Mouse (Mus musculus) MEL (cell line): Measurements from ENCODE around the gene Rassf1. TPM values are rescaled to one million over a fixed set of nuclear protein-coding genes. Genes with fewer than 3 reads are reported as not detected.

Experiments used
- DNase-seq: peaks from one replicate; pipeline ENCODE4 v3.0.0; 2011; ENCODE audit warnings: low read depth, low spot score
- H3K27ac ChIP-seq: 2 replicates; pipeline ENCODE4 v1.5.1; 2012; ENCODE audit warnings: low read depth, mild to moderate bottlenecking, control low read depth, low read length, moderate library complexity; ENCODE audit not compliant: control insufficient read depth
- H3K27me3 ChIP-seq, 2 experiments: fragments of 150-350 bp in 1 of 2; sonication (generic) in 1 of 2; 2 replicates each; pipeline ENCODE4 v1.6.1; 2012; ENCODE audit warnings: low read length in 2 of 2, mild to moderate bottlenecking in 2 of 2, improper control_type of control experiment in 1 of 2, moderate library complexity in 1 of 2; ENCODE audit not compliant: insufficient read depth in 2 of 2, control insufficient read depth in 1 of 2
- H3K36me3 ChIP-seq, 2 experiments: 2 replicates each; pipeline ENCODE4 v1.6.1; 2012 to 2014; ENCODE audit warnings: low read length in 2 of 2, improper control_type of control experiment in 1 of 2, inconsistent platforms in 1 of 2, mild to moderate bottlenecking in 1 of 2; ENCODE audit not compliant: insufficient read depth in 2 of 2, control insufficient read depth in 1 of 2
- H3K4me1 ChIP-seq, 2 experiments: fragments of 150-350 bp in 1 of 2; sonication (generic) in 1 of 2; 2 replicates each; pipeline ENCODE4 v1.6.1; 2012; ENCODE audit warnings: low read length in 2 of 2, improper control_type of control experiment in 1 of 2, mild to moderate bottlenecking in 1 of 2; ENCODE audit not compliant: insufficient read depth in 2 of 2, control insufficient read depth in 1 of 2
- H3K4me3 ChIP-seq, 2 experiments: fragments of 150-350 bp in 1 of 2; sonication (generic) in 1 of 2; 2 replicates each; pipeline ENCODE4 v1.5.1; 2012; ENCODE audit warnings: low read depth in 2 of 2, low read length in 2 of 2, mild to moderate bottlenecking in 2 of 2, moderate library complexity in 2 of 2, control low read depth in 1 of 2, improper control_type of control experiment in 1 of 2; ENCODE audit not compliant: control insufficient read depth in 1 of 2, insufficient read depth in 1 of 2
- H3K79me2 ChIP-seq: 2 replicates; pipeline ENCODE4 v1.6.1; 2012; ENCODE audit warnings: mild to moderate bottlenecking, low read length, moderate library complexity; ENCODE audit not compliant: control insufficient read depth, poor library complexity, insufficient read depth
- H3K9ac ChIP-seq: 2 replicates; pipeline ENCODE4 v1.6.1; 2012; ENCODE audit warnings: low read depth, mild to moderate bottlenecking, control low read depth, low read length, moderate library complexity; ENCODE audit not compliant: control insufficient read depth, poor library complexity, severe bottlenecking
- H3K9me3 ChIP-seq: fragments of 150-350 bp; sonication (generic); replicated peaks from 2 replicates; pipeline ENCODE4 v1.6.1; 2012; ENCODE audit warnings: mild to moderate bottlenecking, low read length, improper control_type of control experiment, moderate library complexity; ENCODE audit not compliant: insufficient read depth
- CHD1 ChIP-seq: IDR thresholded peaks from 2 replicates; pipeline ENCODE4 v1.6.1; 2012; ENCODE audit warnings: low read depth, mild to moderate bottlenecking, inconsistent platforms, low read length, improper control_type of control experiment
- E2F4 ChIP-seq: IDR thresholded peaks from 2 replicates; pipeline ENCODE4 v1.6.1; 2011; ENCODE audit warnings: low read depth, low read length, improper control_type of control experiment, borderline replicate concordance
- ELF1 ChIP-seq: IDR thresholded peaks from 2 replicates; pipeline ENCODE4 v1.6.1; 2014; ENCODE audit warnings: low read depth, mild to moderate bottlenecking, inconsistent platforms, low read length, improper control_type of control experiment, moderate library complexity
- ETS1 ChIP-seq: IDR thresholded peaks from 2 replicates; pipeline ENCODE4 v1.6.1; 2012; ENCODE audit warnings: low read depth, mild to moderate bottlenecking, inconsistent platforms, low read length, improper control_type of control experiment, moderate library complexity
- GABPA ChIP-seq: IDR thresholded peaks from 2 replicates; pipeline ENCODE4 v1.6.1; 2012; ENCODE audit warnings: low read depth, mild to moderate bottlenecking, inconsistent platforms, low read length, improper control_type of control experiment, moderate library complexity
- GATA1 ChIP-seq: IDR thresholded peaks from 2 replicates; pipeline ENCODE4 v1.6.1; 2011; ENCODE audit warnings: low read depth, low read length, improper control_type of control experiment
- HCFC1 ChIP-seq: IDR thresholded peaks from 2 replicates; pipeline ENCODE4 v1.6.1; 2012; ENCODE audit warnings: low read depth, mild to moderate bottlenecking, inconsistent platforms, low read length, improper control_type of control experiment, moderate library complexity
- KAT2A ChIP-seq: conservative IDR thresholded peaks from 2 replicates; pipeline ENCODE4 v1.6.1; 2012; ENCODE audit warnings: low read depth, low read length, improper control_type of control experiment, inconsistent platforms
- MAFK ChIP-seq: IDR thresholded peaks from 2 replicates; pipeline ENCODE4 v1.6.1; 2011; ENCODE audit warnings: low read depth, mild to moderate bottlenecking, low read length, improper control_type of control experiment, borderline replicate concordance
- MAX ChIP-seq: IDR thresholded peaks from 2 replicates; pipeline ENCODE4 v1.6.1; 2011; ENCODE audit warnings: low read length, improper control_type of control experiment
- MAZ ChIP-seq: IDR thresholded peaks from 2 replicates; pipeline ENCODE4 v1.6.1; 2012; ENCODE audit warnings: low read depth, mild to moderate bottlenecking, inconsistent platforms, low read length, improper control_type of control experiment
- MYB ChIP-seq: IDR thresholded peaks from 2 replicates; pipeline ENCODE4 v1.6.1; 2011; ENCODE audit warnings: mild to moderate bottlenecking, low read depth, low read length, improper control_type of control experiment
- NELFE ChIP-seq: IDR thresholded peaks from 2 replicates; pipeline ENCODE4 v1.6.1; 2011; ENCODE audit warnings: low read depth, low read length, improper control_type of control experiment
- POLR2A ChIP-seq, 2 experiments: IDR thresholded peaks; 2 replicates each; pipeline ENCODE4 v1.6.1; 2011 to 2012; ENCODE audit warnings: low read length in 2 of 2, mild to moderate bottlenecking in 2 of 2, control low read depth in 1 of 2, improper control_type of control experiment in 1 of 2, low read depth in 1 of 2, moderate library complexity in 1 of 2; ENCODE audit not compliant: control insufficient read depth in 1 of 2, insufficient read depth in 1 of 2, poor library complexity in 1 of 2
- POLR2AphosphoS2 ChIP-seq: IDR thresholded peaks from 2 replicates; pipeline ENCODE4 v1.6.1; 2011; ENCODE audit warnings: low read length, improper control_type of control experiment
- POLR2AphosphoS5 ChIP-seq: IDR thresholded peaks from 2 replicates; pipeline ENCODE4 v1.6.1; 2012; ENCODE audit warnings: low read depth, borderline replicate concordance, mild to moderate bottlenecking, inconsistent platforms, low read length, moderate library complexity, mixed read lengths
- SIN3A ChIP-seq: IDR thresholded peaks from 2 replicates; pipeline ENCODE4 v1.6.1; 2012; ENCODE audit warnings: low read length, improper control_type of control experiment, inconsistent platforms
- TAL1 ChIP-seq: IDR thresholded peaks from 2 replicates; pipeline ENCODE4 v1.6.1; 2012; ENCODE audit warnings: mild to moderate bottlenecking, inconsistent platforms, low read length, moderate library complexity, mixed read lengths
- TBP ChIP-seq: IDR thresholded peaks from 2 replicates; pipeline ENCODE4 v1.8.0; 2011; ENCODE audit warnings: low read depth, low read length, improper control_type of control experiment
- TCF12 ChIP-seq: IDR thresholded peaks from 2 replicates; pipeline ENCODE4 v1.6.1; 2014; ENCODE audit warnings: low read depth, mild to moderate bottlenecking, inconsistent platforms, low read length, improper control_type of control experiment, moderate library complexity
- USF1 ChIP-seq: IDR thresholded peaks from 2 replicates; pipeline ENCODE4 v1.6.1; 2014; ENCODE audit warnings: low read depth, mild to moderate bottlenecking, inconsistent platforms, low read length, improper control_type of control experiment, moderate library complexity
- ZKSCAN1 ChIP-seq: IDR thresholded peaks from 2 replicates; pipeline ENCODE4 v1.6.1; 2012; ENCODE audit warnings: low read depth, mild to moderate bottlenecking, inconsistent platforms, low read length, improper control_type of control experiment, moderate library complexity
- ZNF384 ChIP-seq: IDR thresholded peaks from 2 replicates; pipeline ENCODE4 v1.6.1; 2012; ENCODE audit warnings: low read depth, mild to moderate bottlenecking, inconsistent platforms, low read length, improper control_type of control experiment
- polyA plus RNA-seq, 2 experiments: library from polyadenylated mRNA; stranded (reverse) in 1 of 2; unstranded in 1 of 2; fragments of >175 nt in 1 of 2; fragments of >200 nt in 1 of 2; gene quantifications; 2 replicates each; pipeline versions ENCODE4 v1.2.1 to v1.2.4; 2012; ENCODE audit warnings: low replicate concordance in 2 of 2, low read depth in 1 of 2; ENCODE audit not compliant: insufficient read length in 2 of 2, insufficient read depth in 1 of 2, missing spikeins in 1 of 2
- total RNA-seq: library from RNA; depleted of rRNA; stranded (reverse); fragments of 300-350 nt; gene quantifications from 2 replicates; pipeline ENCODE4 v1.2.3, GENCODE M21; 2012

Rassf1 gene
- total and polyA plus RNA-seq, 3 experiments, result 48.0 to 56.9 TPM; not detected in 1

DNA sequence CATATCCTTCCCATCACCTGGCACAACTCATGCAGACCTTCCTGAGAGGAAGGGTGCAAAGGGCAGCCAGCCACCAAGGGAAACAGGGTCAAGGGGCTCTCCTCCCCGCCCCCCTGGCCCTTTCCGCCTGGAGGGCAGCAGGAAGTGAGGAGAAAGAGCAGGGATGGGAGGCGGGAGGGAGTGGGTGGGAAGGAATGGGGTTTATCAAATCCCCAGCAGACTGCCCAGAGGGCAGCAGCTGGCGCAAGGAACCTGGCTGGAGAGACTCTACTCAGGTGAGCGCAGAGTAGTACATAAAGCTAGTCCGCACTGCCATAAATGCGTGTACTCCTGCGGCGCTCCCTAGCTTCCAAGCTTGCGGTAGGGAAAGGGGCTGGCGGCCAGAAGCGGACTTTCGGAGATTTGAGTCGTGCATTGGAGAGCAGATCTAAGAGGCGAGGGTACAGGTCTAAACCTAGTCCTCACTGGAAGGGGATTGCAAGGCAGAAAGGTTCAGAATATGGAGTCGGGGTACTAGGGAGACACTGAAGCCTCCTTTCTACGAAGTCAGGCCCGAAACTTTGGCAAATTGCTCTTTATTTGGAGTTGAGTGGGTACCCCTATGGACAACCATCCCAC lies 16.5 kb downstream of the Rassf1 start, which contains the start of gene Hyal2:
Hyal2 (plus strand) TSS at position 244 of the 618 bp plus-strand sequence.
- peak within 1 kb of the TSS; percentile 82 for H3K27ac ChIP-seq
- H3K4me3 ChIP-seq, result peak within 1 kb of the TSS; percentile 54 to 76
- peak within 1 kb of the TSS; percentile 77 for H3K9ac ChIP-seq
- peaks cover 23% of the 10 kb centered on the region for H3K79me2 ChIP-seq
- peaks cover 0 to 30% of the 10 kb centered on the region in 2 experiments; a peak in 2 of 4 replicates for H3K36me3 ChIP-seq
- no peaks in the 10 kb centered on the region for H3K9me3 ChIP-seq
- peaks cover 9 to 49% of the 10 kb centered on the region in 2 experiments for H3K4me1 ChIP-seq
- no peak for DNase-seq
- TF ChIP-seq ELF1 (no peak), GATA1 (no peak), GABPA (no peak), TBP (no peak), USF1 (no peak), E2F4 (no peak), MYB (no peak)
- no peaks in the 10 kb centered on the region for H3K27me3 ChIP-seq

DNA sequence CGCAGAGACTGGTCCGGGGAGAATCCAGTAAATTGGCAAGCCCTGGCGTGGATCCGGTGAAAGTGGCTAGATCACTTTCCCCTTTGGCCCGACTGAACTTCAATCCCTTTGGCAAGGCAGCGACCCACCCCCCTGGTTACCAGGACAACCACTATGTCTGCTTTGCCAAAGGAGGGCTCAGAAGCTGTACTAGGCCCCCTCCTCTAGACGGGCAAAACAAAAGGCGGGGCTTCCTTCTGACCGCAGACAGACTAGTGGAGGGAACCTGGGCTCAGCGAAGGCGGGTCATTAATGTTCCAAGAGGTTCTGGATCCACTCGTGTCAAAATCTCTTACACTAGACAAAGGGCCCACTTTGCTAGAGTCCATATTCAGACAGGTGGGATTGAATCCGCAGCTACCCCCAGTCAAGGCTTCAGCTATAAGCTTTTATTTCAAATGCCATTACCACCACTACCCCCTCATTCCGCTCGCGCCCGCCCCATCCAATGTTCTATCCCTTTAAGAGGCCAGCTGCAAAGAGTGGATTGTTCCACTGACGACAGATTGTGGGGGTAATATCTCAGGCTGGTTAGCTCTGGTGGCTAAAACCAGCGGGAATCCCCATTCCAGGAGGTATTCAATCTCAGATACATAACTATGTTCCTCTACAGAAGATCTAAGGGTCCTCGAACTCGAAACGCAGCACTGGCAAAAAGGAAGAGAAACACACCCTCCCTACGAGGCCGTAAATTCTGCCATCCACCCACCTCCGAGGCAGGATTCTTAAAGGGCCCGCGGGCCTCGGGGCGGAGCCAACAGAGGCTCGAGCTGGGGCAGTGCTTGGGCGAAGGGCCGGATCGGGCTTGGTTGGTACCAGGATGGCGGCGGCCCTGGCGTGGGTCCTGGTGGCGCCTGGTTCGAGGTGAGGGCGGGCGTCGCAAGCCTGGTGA lies 17.2 kb downstream of the Rassf1 start:
- TF ChIP-seq CHD1, result peak; percentile 99
- TF ChIP-seq NELFE, result peak; percentile 50; the same call in 1 of the 2 replicates
- TF ChIP-seq TAL1, result no peak
- no peak for TF ChIP-seq KAT2A
- peak; percentile 99 for TF ChIP-seq SIN3A
- TF ChIP-seq USF1, result no peak
- TF ChIP-seq HCFC1, result peak; percentile 83
- TF ChIP-seq TCF12, result 0 out of 2 replicates have a peak, but pooled peaks have one; percentile 3
- 0 out of 2 replicates have a peak, but pooled peaks have one; percentile 28 for TF ChIP-seq POLR2AphosphoS2
- TF ChIP-seq MAX, result no peak
- no peak for TF ChIP-seq ZNF384
- TF ChIP-seq MAFK, result no peak
- TF ChIP-seq E2F4, result no peak
- TF ChIP-seq POLR2AphosphoS5, result no peak
- TF ChIP-seq POLR2A (IDR thresholded peaks at IDR 0.05; ENCODE audit: control insufficient read depth in 1 of 2, insufficient read depth in 1 of 2, low read depth in 1 of 2, low read length in 2 of 2, poor library complexity in 1 of 2), result peak; percentile 45 to 52; a peak in 1 of 4 replicates
- TF ChIP-seq TBP, result 0 out of 2 replicates have a peak, but pooled peaks have one; percentile 24
- TF ChIP-seq ZKSCAN1, result no peak
- 0 out of 2 replicates have a peak, but pooled peaks have one; percentile 9 for TF ChIP-seq ETS1
- peak; percentile 50; the same call in 1 of the 2 replicates for TF ChIP-seq MAZ
- H3K4me1 ChIP-seq, result peaks cover 9 to 50% of the 10 kb centered on the region in 2 experiments

More for the DNA sequence above, 17.2 kb downstream of the Rassf1 start:
- Histone ChIP-seq H3K36me3 (peaks cover 0 to 32% of the 10 kb centered on the region in 2 experiments; a peak in 2 of 4 replicates), H3K79me2 (peaks cover 18% of the 10 kb centered on the region), H3K4me3 (peak overlapping the region; percentile 72 to 76), H3K27me3 (no peaks in the 10 kb centered on the region), H3K9ac (peak overlapping the region; percentile 77), H3K9me3 (no peaks in the 10 kb centered on the region), H3K27ac (peak overlapping the region; percentile 82)
- peak; percentile 93 for DNase-seq
